Mouse (Mus musculus) E14TG2a.4 (cell line): ENCODE measurements at regions not wholly inside any gene's neighbourhood (a gene's known extent, or its start where the extent isn't known, plus 50 kb on each side); places are given as distances from the start of the nearest gene placed in this dataset.

Experiments
- CTCF ChIP-seq: conservative IDR thresholded peaks from 2 replicates; pipeline ENCODE4 v1.5.1; 2014; ENCODE audit warnings: low read length
- NANOG ChIP-seq: IDR thresholded peaks from 2 replicates; pipeline ENCODE4 v1.6.1; 2014; ENCODE audit warnings: borderline replicate concordance, low read length, mixed read lengths
- POU5F1 ChIP-seq: IDR thresholded peaks from 2 replicates; pipeline ENCODE4 v1.6.1; 2014; ENCODE audit warnings: low read length, borderline replicate concordance

DNA sequence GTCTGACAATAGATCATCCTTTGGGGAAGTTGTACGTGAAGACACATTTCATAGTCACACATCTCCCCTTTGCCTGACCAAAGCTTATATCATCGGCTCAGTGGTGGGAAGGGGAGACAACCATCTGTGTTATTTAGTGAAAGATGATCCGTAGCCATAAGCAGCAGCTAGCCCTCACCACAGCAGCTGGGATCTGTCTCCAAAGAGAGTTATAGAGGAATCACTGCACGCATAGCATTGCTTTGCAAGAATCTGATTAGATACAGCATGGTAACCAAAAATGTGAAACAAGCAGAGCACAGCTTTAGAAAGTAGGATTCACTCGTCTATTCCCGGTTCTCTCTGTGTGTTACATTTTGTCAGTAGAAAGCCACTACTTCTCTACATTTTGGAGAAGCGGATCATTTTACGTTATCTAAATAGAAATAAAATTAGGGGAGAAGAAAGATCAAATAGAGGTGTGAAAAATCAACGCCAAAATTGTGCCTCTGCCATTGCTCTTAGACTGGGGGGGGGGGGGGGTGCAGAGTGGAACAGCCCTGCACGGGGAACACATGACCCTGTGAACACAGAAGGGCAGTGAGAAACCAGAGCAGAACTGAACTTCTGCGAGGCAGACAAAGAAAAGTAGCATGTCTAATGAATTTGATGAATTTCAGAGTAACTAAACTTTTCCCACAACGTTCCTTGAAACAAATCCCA is 108.7 kb upstream of the Acvr2a start:
- TF ChIP-seq CTCF (no peak), POU5F1 (no peak), NANOG (no peak)
